Mouse (Mus musculus) hindbrain, embryonic 14.5 days (tissue): Measurements from ENCODE around the gene Ndufs1. TPM values are rescaled to one million over a fixed set of nuclear protein-coding genes. Genes with fewer than 3 reads are reported as not detected.

Experiments used
- ATAC-seq: fragments of 200-750 bp; cut with Nextera tagmentation; 2 replicates; pipeline ENCODE4 v1.8.0; 2017; ENCODE audit warnings: moderate number of reproducible peaks, mild to moderate bottlenecking, moderate TSS enrichment, moderate library complexity; ENCODE audit not compliant: low FRiP score
- DNase-seq: peaks from one replicate; pipeline ENCODE4 v3.0.0-alpha.2; 2015; ENCODE audit warnings: low spot score
- H3K27ac ChIP-seq: fragments of 300-500 bp; sonication (generic); 2 replicates; pipeline ENCODE4 v1.5.1; 2014; ENCODE audit warnings: mild to moderate bottlenecking, moderate library complexity
- H3K27me3 ChIP-seq: fragments of 300-500 bp; sonication (generic); 2 replicates; pipeline ENCODE4 v1.6.1; 2014; ENCODE audit warnings: mild to moderate bottlenecking, low read length, mixed read lengths; ENCODE audit not compliant: control insufficient read depth, insufficient read depth
- H3K36me3 ChIP-seq: fragments of 300-500 bp; sonication (generic); replicated peaks from 2 replicates; pipeline ENCODE4 v1.6.1; 2014; ENCODE audit not compliant: control insufficient read depth, insufficient read depth
- H3K4me1 ChIP-seq: fragments of 300-500 bp; sonication (generic); replicated peaks from 2 replicates; pipeline ENCODE4 v1.6.1; 2014; ENCODE audit warnings: antibody characterized with exemption, low read length, mixed read lengths; ENCODE audit not compliant: control insufficient read depth, insufficient read depth
- H3K4me2 ChIP-seq: fragments of 300-500 bp; sonication (generic); replicated peaks from 2 replicates; pipeline ENCODE4 v1.6.1; 2014; ENCODE audit warnings: mild to moderate bottlenecking, moderate library complexity
- H3K4me3 ChIP-seq: fragments of 300-500 bp; sonication (generic); replicated peaks from 2 replicates; pipeline ENCODE4 v1.5.1; 2014; ENCODE audit warnings: mild to moderate bottlenecking, low read length
- H3K9ac ChIP-seq: fragments of 300-500 bp; sonication (generic); 2 replicates; pipeline ENCODE4 v1.6.1; 2014
- H3K9me3 ChIP-seq: fragments of 300-500 bp; sonication (generic); 2 replicates; pipeline ENCODE4 v1.6.1; 2016; ENCODE audit warnings: low read length; ENCODE audit not compliant: control insufficient read depth
- WGBS: fragments of 180-500 bp; shearing (Covaris S2); extraction: QIAGEN DNeasy Blood & Tissue Kit; methylation state at CpG from one replicate; pipeline ENCODE4 v1.1.7; 2014; 5-methylcytosine and 5-hydroxymethylcytosine counted together
- polyA plus RNA-seq: library from polyadenylated mRNA; unstranded; fragments of >200 nt; fragmentation: Nextera tagmentation; extraction: Ambion mirVana; gene quantifications from 2 replicates; pipeline ENCODE4 v1.2.1, GENCODE M21; 2014

Gene Ndufs1
- polyA plus RNA-seq, 1 experiment from 2014 or later, result 153 TPM

- H3K9me3 ChIP-seq, result no peaks in the 10 kb centered on the region
- DNase-seq, result no peak
- H3K4me2 ChIP-seq, result no peak overlapping the region
- ATAC-seq, result no peak
- H3K4me1 ChIP-seq, result no peaks in the 10 kb centered on the region
- peaks cover 13% of the 10 kb centered on the region; the same call in 1 of the 2 replicates for H3K36me3 ChIP-seq
- H3K27me3 ChIP-seq, result no peaks in the 10 kb centered on the region
- no peak overlapping the region for H3K4me3 ChIP-seq
- no peak overlapping the region for H3K27ac ChIP-seq
- WGBS, result 98% methylated on average over 2 of the region's 2 CpGs
- H3K9ac ChIP-seq, result no peak overlapping the region
Measured at GRCm38 (mm10) chr1:63130883-63131282, 45.8 kb downstream of the Ndufs1 start.

- WGBS, result 23% methylated on average over 18 of the region's 18 CpGs
- Histone ChIP-seq H3K4me3 (0 out of 2 replicates have a peak overlapping the region, but pooled peaks have one; percentile 5), H3K27me3 (no peaks in the 10 kb centered on the region), H3K4me1 (no peaks in the 10 kb centered on the region), H3K27ac (no peak overlapping the region), H3K9me3 (no peaks in the 10 kb centered on the region), H3K4me2 (peak overlapping the region; percentile 47), H3K9ac (peak overlapping the region; percentile 11; the same call in 1 of the 2 replicates), H3K36me3 (peaks cover 21% of the 10 kb centered on the region; the same call in 1 of the 2 replicates)
- ATAC-seq (no peak), DNase-seq (no peak)
Measured at GRCm38 (mm10) chr1:63129857-63130690, 46.6 kb downstream of the Ndufs1 start.

- H3K4me2 ChIP-seq, result peak overlapping the region; percentile 47
- 45% methylated on average over 3 of the region's 3 CpGs for WGBS
Measured at GRCm38 (mm10) chr1:63129273-63129672, 47.4 kb downstream of the Ndufs1 start.

GRCm38 (mm10) chr1:63126206-63126605 is 50.4 kb downstream of the Ndufs1 start:
- Histone ChIP-seq H3K4me2 (no peak overlapping the region), H3K36me3 (peaks cover 55% of the 10 kb centered on the region), H3K4me1 (no peaks in the 10 kb centered on the region), H3K4me3 (no peak overlapping the region), H3K27ac (no peak overlapping the region), H3K27me3 (no peaks in the 10 kb centered on the region), H3K9me3 (no peaks in the 10 kb centered on the region), H3K9ac (no peak overlapping the region)
- WGBS, result 91% methylated on average over 3 of the region's 3 CpGs
- no peak for ATAC-seq
- no peak for DNase-seq

More at GRCm38 (mm10) chr1:63129273-63129672, 47.4 kb downstream of the Ndufs1 start:
- Histone ChIP-seq H3K9me3 (no peaks in the 10 kb centered on the region), H3K27me3 (no peaks in the 10 kb centered on the region), H3K36me3 (peaks cover 25% of the 10 kb centered on the region; the same call in 1 of the 2 replicates), H3K4me1 (no peaks in the 10 kb centered on the region), H3K4me3 (no peak overlapping the region), H3K9ac (no peak overlapping the region), H3K27ac (no peak overlapping the region)
- DNase-seq (no peak), ATAC-seq (no peak)

GRCm38 (mm10) chr1:63123823-63124450 is 52.7 kb downstream of the Ndufs1 start:
- ATAC-seq (no peak), DNase-seq (no peak)
- Histone ChIP-seq H3K9me3 (no peaks in the 10 kb centered on the region), H3K4me3 (no peak overlapping the region), H3K27me3 (no peaks in the 10 kb centered on the region), H3K4me1 (no peaks in the 10 kb centered on the region), H3K27ac (no peak overlapping the region), H3K9ac (no peak overlapping the region), H3K36me3 (peaks cover 71% of the 10 kb centered on the region), H3K4me2 (no peak overlapping the region)
- WGBS, result 73% methylated on average over 6 of the region's 6 CpGs

GRCm38 (mm10) chr1:63122005-63122404 is 54.6 kb downstream of the Ndufs1 start:
- 92% methylated on average over 6 of the region's 6 CpGs for WGBS
- peaks cover 73% of the 10 kb centered on the region for H3K36me3 ChIP-seq
- no peaks in the 10 kb centered on the region for H3K9me3 ChIP-seq
- no peaks in the 10 kb centered on the region; the same call in 1 of the 2 replicates for H3K4me1 ChIP-seq
- no peak for DNase-seq
- no peak for ATAC-seq
- no peak overlapping the region for H3K4me3 ChIP-seq
- no peak overlapping the region for H3K9ac ChIP-seq
- no peak overlapping the region for H3K27ac ChIP-seq
- H3K4me2 ChIP-seq, result no peak overlapping the region
- no peaks in the 10 kb centered on the region for H3K27me3 ChIP-seq

GRCm38 (mm10) chr1:63120382-63120781 is 56.3 kb downstream of the Ndufs1 start:
- H3K27ac ChIP-seq, result no peak overlapping the region
- 97% methylated on average over 2 of the region's 2 CpGs for WGBS
- no peak for DNase-seq
- H3K4me3 ChIP-seq, result no peak overlapping the region
- peaks cover 12% of the 10 kb centered on the region for H3K4me1 ChIP-seq
- H3K9me3 ChIP-seq, result no peaks in the 10 kb centered on the region
- H3K4me2 ChIP-seq, result no peak overlapping the region
- ATAC-seq, result no peak
- H3K9ac ChIP-seq, result no peak overlapping the region
- peaks cover 61% of the 10 kb centered on the region for H3K36me3 ChIP-seq
- no peaks in the 10 kb centered on the region for H3K27me3 ChIP-seq

- Histone ChIP-seq H3K9me3 (no peaks in the 10 kb centered on the region), H3K9ac (no peak overlapping the region), H3K4me1 (peaks cover 16% of the 10 kb centered on the region), H3K36me3 (peaks cover 57% of the 10 kb centered on the region), H3K27me3 (no peaks in the 10 kb centered on the region), H3K4me2 (no peak overlapping the region), H3K27ac (no peak overlapping the region), H3K4me3 (no peak overlapping the region)
- no peak for ATAC-seq
- no peak for DNase-seq
- WGBS, result 91% methylated on average over 4 of the region's 4 CpGs
Measured at GRCm38 (mm10) chr1:63119675-63120074, 57.0 kb downstream of the Ndufs1 start.

GRCm38 (mm10) chr1:63115540-63115939 is 61.1 kb downstream of the Ndufs1 start:
- H3K4me3 ChIP-seq, result peak overlapping the region; percentile 93
- peaks cover 28% of the 10 kb centered on the region for H3K4me1 ChIP-seq
- H3K27ac ChIP-seq, result peak overlapping the region; percentile 97
- H3K4me2 ChIP-seq, result peak overlapping the region; percentile 81
- no peak for ATAC-seq
- H3K27me3 ChIP-seq, result no peaks in the 10 kb centered on the region
- WGBS, result 70% methylated on average over 3 of the region's 3 CpGs
- no peak for DNase-seq
- peaks cover 19% of the 10 kb centered on the region for H3K36me3 ChIP-seq
- peak overlapping the region; percentile 100 for H3K9ac ChIP-seq
- no peaks in the 10 kb centered on the region for H3K9me3 ChIP-seq
